Comparison of ENCODE assay signal across 16 mouse cellular contexts in the genomic region with DNA sequence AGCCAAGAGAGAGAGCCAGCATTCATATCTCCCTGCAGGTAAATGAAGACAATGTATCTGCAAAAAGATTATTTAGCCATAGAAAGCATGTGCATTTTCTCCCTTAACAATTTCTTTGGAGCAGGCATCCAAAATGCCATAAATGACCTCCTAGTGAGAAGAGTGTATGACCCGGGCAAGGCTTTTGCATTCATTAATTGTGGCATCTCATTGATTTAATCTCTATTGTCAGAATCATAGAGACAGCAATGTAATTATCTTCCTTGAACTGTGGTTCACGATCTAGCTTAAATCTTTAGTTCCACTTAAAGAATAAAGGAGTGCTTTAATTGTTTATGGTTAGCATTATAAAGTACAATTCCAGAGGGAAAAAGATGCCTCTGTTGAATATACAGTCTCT.
"Had no signal": no experiment of that assay in that cellular context is flagged by ENCODE, and none has a peak within 500 bp of the region (broad histone marks: within the 10 kb centered on the region; RNA-seq: fewer than 3 reads in every experiment).

No protein-coding gene starts in this region.

- H3K4me2 ChIP-seq: neural tube, embryonic 12.5 days; neural tube, embryonic 13.5 days; neural tube, embryonic 15.5 days; stomach, embryonic 15.5 days had no signal

- DNase-seq: right cerebral cortex, adult 18-20 months; right cerebral cortex, postnatal 14 days; right cerebral cortex, postnatal 25 days; right cerebral cortex, postnatal 4 days; spleen, adult 18-20 months; thymus, adult 18-20 months; thymus, adult 2 months; thymus, postnatal 14 days; thymus, postnatal 25 days; thymus, postnatal 36 days; thymus, postnatal 4 days had no signal

- H3K9ac ChIP-seq: neural tube, embryonic 12.5 days; neural tube, embryonic 13.5 days; neural tube, embryonic 15.5 days; stomach, embryonic 15.5 days had no signal

- H3K27me3 ChIP-seq: neural tube, embryonic 12.5 days; neural tube, embryonic 13.5 days; neural tube, embryonic 15.5 days; stomach, embryonic 15.5 days had no signal

- H3K36me3 ChIP-seq: neural tube, embryonic 12.5 days; neural tube, embryonic 13.5 days; neural tube, embryonic 15.5 days; stomach, embryonic 15.5 days had no signal

- H3K9me3 ChIP-seq: neural tube, embryonic 12.5 days; neural tube, embryonic 13.5 days; neural tube, embryonic 15.5 days; stomach, embryonic 15.5 days had no signal

- H3K4me3 ChIP-seq: neural tube, embryonic 12.5 days; neural tube, embryonic 13.5 days; neural tube, embryonic 15.5 days; stomach, embryonic 15.5 days had no signal

- H3K27ac ChIP-seq: neural tube, embryonic 12.5 days; neural tube, embryonic 13.5 days; neural tube, embryonic 15.5 days; stomach, embryonic 15.5 days; stomach, postnatal 0 days had no signal

- H3K4me1 ChIP-seq: neural tube, embryonic 12.5 days; neural tube, embryonic 13.5 days; neural tube, embryonic 15.5 days; stomach, embryonic 15.5 days had no signal
